Mouse (Mus musculus): ENCODE measurements around the gene Cldn3.

The Cldn3 gene

DNA sequence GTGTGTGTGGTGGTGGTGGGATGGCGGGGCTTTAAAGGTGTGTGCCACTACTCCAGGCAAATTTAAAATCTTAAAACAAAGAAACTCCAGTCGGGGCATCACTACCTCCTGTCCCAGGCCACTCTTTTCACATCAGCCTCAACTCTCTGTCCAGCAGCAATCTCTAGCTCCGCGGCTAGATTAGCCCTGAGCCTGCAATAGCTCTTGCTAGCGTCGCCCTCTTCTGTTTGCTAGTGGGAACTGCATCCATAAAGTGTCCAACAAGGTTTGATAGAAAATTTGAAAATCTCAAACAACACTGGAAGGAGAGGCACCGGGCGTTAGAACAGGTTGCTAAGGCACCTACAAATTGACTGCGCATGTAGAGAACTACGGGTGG lies 20.6 kb upstream of the Cldn3 start:
- in situ Hi-C loops (cut with MboI; ENCODE audit: low sequenced_read_pairs) = loop anchor here (5.0 kb wide), 1 partner anchor 48 kb away; the partner anchor contains the start of gene Cldn13

DNA sequence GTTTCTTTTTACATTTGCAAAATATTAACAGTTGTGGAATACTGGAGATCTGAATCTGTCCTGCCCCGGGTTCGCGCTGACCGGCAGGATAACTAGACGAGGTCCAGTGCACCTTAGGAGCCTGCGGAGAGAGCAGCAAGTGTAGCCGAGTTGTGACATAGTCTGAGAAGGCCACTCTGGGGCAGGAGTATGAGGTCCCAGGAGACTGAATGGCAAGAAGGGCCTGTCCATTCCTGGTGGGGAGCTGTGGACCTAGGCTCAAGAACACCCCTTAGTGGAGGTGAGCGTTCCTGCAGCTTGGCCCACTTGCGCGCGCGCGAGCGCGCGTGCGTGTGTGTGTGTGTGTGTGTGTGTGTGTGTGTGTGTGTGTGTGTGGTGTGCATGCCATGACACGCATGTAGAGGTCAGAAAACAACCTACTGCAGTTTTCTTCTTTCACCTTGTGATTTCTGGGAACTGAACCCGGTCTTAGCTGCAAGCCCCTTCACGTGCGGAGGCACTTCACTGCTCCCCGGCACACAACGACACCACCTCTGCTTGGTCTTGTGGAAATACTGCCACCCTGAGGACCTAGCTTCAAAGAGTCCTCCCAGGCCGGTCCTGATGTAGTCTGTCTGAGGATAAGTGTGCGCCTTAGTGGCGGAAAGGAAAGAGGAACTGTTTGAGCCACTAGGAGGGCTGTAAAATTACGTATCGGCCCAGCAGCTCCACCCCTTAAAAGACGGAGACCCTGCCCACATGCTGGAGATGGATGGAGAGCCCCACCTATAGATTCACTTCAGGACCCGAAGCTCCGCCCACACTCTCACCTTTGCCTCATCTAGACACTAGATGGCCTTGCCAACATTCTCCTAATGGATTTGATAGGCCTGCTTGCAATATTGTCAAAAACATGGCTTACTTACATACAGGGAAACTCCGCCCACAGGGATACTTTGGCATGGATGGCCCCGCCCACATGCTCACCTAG lies 19.9 kb upstream of the Cldn3 start:
- in situ Hi-C loops (cut with MboI; ENCODE audit: low sequenced_read_pairs) = loop anchor here (5.0 kb wide), 1 partner anchor 49 kb away; the partner anchor contains the start of gene Cldn13

DNA sequence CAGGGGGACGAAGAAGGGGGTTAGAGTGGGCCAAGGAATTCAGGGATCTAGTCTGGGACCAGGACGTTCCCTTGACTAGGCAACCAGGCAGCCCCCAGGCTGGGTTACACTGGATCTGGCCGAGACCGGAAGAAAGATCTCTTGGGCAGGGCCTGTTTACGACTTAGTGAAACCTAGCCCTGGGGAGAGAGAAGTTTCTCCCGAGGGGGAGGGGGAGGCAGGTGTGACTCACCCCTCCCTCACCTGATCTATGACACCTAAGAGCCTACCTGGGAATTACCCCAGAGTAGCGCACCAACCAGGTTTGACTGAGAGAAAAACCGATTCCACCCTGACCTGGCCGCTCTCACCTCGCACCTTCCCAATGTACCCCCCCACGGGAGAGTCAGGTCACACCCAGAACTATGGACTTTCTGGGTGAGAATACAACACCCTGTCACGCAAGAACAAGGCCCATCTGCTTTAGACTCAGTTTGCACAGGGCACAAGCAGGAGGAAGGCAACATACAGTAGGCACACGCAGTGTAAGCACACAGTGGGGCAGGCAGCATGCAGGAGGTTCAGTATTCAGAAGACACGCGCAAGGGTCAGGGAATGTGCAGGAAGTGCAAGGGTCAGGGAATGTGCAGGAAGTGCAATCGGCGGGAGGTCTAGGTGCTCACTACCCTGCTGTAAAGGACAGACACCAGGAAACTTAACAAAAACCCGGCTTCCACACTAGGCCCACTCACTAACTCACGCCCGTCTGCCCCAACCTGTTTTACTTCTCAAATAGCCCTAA lies 18.7 kb upstream of the Cldn3 start:
- in situ Hi-C loops (cut with MboI; ENCODE audit: low sequenced_read_pairs) = loop anchor here (5.0 kb wide), 1 partner anchor 50 kb away; the partner anchor contains the start of gene Cldn13

DNA sequence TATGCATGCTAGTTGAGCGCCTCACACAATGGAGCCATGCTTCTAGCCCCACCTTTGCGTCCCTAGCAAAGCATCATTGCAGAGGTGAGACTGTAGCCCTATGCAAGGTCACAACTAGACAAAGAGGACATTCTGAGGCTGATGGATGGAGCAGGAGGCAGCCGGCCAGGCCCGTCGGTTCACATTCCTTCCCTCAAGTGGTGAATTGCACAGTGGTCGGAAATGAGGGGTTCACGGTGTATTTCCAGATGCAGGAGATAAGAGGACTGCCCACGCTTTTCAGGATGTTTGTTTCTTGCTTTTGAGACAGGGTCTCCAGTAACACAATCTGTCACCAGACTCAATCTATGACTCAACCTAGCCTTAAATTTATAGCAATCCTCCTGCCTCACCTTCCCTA lies 15.3 kb upstream of the Cldn3 start:
- in situ Hi-C loops (cut with MboI; ENCODE audit: low sequenced_read_pairs) = no loop called here

DNA sequence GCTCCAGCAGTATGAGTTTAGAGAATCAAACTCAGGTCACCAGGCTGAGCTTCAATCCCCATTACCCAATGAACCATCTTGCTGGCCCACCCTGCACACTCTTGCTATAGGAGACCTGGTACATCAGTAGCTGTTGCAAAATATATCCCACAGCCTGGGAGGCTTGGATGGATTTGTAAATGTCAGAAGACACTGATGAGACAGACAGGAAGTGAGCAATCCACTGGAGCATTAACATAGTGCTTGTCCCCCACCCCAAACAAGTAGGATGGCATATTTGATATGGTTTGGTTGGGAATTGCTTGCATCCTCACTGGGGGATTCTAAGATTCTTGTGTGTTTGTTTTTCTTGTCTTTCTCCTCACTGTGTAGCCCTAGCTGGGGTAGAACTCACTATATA lies 12.9 kb upstream of the Cldn3 start:
- in situ Hi-C loops (cut with MboI; ENCODE audit: low sequenced_read_pairs) = no loop called here

DNA sequence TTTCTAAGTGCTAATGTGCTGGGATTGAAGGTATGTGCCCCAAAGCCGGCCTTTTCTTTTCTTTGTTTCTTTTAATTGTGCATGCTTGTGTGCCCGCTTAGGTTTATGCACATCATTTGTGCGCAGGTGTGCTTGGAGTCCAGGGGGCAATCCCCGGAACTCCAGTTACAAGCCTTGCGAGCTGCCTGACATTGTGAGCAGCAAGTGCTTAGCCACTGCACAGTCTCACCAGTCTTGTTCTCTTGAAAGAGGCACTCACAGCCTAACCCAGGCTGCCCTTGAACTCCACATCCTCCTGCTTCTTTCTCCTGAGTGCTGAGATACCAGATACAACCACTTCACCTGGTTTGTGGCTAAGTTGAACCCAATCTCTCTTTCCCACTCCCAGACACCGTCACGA lies 12.5 kb upstream of the Cldn3 start:
- in situ Hi-C loops (cut with MboI; ENCODE audit: low sequenced_read_pairs) = no loop called here

DNA sequence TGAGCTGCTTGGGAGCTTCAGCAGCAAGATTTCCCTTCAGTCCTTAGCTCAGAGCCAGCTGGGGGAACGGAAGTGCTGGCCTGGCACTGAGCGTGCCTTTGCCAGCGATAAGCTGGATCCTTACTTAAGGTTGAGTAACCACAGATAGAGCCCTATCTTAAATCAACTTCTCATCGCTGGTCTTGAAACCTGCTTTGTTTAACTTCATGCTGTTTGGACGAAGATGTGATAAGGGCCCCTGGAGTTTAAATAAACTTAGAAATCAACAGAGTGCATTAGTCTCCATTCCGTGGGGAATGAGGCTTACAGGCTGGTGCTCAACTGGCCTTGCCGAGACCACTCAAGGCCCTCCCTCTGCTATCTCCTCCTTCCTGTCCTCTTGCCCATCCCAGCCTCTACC lies 11.7 kb upstream of the Cldn3 start:
- in situ Hi-C loops (cut with MboI; ENCODE audit: low sequenced_read_pairs) = no loop called here

DNA sequence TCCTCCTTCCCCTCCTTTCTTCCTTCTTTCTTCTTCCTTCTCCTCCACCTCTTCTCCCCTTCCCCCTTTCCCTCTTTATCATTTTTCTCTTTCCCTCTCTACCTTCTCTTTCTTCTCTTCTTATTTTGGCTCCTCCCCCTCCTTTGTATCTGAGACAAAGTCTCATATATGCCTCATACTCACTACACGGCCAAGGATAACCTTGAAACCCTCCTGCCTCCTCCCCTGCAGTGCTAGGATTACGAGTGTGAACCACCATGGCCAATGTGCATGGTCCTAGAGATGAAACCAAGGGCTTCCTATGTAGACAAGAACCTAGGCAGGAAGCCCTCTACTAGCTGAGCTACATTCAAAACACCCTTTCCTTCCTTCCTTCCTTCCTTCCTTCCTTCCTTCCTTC lies 11.1 kb upstream of the Cldn3 start:
- in situ Hi-C loops (cut with MboI; ENCODE audit: low sequenced_read_pairs) = no loop called here

DNA sequence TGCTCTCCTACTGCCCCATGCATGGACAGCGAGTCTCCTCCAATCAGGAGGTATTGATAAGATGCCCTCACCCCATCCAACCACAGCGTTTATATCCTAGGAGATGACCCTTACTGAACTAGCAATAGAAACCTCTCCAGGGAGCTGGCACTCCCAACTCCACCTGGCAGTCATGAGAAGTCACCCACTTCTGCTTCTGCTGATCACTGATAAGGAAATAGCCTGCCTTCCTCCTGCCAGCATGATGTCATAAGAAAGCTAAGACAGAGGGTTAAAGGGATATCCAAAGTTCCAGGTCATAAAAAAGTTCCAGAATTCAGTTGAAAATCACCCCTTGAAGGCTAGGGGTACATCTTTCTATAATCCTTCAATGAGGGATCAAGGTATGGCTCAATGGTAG lies 9.8 kb upstream of the Cldn3 start:
- in situ Hi-C loops (cut with MboI; ENCODE audit: low sequenced_read_pairs) = no loop called here

DNA sequence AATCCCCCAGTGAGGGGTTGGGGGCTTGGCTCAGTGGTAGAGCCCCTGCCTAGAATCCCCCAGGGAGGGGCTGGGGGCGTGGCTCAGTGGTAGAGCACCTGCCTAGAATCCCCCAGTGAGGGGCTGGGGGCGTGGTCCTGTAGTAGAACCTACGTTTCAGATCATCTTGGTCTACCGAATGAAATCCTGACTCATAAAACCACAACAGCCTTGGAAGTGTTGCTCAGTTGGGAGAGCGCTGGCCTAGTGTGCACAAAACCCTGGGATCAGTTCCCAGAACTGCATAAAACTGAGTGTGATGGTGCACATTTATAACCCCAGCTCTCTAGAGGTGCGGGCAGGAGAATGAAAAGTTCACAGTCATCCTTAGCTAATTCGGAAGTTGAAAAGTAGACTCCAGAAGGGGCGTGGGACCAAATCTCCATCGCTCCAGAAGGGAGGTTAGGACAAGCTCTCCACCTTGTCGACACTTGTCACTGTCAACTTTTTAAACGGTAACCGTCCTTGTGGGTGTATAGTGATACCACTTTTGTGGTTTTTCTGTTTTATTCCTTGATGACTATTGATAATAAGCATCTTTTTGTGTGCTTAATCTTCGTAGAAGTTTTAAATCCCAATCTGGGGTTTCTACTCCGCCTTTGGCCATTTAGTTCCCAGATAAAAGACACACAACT lies 9.3 kb upstream of the Cldn3 start:
- in situ Hi-C loops (cut with MboI; ENCODE audit: low sequenced_read_pairs) = no loop called here

DNA sequence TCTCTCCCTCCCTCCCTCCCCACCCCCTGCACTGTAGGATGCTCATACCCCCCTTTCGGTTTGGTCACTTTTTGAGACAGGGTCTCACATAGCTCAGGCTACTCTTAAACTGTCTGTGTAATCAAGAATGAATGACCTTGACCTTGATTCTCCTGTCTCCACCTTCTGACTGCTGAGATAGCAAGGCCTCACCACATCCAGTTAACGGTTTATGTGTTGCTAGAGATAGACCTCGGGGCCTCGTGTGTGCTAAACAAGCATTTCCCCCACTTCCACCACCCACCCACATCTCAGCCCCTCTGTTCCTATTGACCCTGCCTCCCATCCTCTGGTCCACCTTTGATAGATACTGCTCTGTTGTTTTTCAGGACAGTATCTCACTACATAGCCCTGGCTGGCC lies 8.2 kb upstream of the Cldn3 start:
- in situ Hi-C loops (cut with MboI; ENCODE audit: low sequenced_read_pairs) = no loop called here

DNA sequence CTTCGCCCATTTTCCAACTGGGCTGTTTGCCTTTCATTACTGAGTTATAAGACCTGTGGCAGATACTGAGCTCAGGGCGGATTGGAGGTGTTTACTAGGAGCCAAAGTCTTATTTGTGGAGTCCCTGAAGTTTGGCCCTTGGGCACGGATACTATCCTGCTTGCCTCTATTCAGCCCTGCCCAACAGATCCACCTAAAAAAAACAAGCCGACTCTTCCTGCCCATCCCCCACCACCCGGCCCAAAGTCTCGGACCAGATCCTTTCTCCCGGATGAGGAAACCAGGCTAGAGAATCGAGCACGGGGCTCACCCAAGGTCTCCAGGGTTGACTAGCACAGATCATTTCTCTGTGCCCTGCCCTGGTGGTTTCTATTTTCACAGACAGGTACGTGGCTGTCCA lies 4.9 kb upstream of the Cldn3 start:
- in situ Hi-C loops (cut with MboI; ENCODE audit: low sequenced_read_pairs) = no loop called here

DNA sequence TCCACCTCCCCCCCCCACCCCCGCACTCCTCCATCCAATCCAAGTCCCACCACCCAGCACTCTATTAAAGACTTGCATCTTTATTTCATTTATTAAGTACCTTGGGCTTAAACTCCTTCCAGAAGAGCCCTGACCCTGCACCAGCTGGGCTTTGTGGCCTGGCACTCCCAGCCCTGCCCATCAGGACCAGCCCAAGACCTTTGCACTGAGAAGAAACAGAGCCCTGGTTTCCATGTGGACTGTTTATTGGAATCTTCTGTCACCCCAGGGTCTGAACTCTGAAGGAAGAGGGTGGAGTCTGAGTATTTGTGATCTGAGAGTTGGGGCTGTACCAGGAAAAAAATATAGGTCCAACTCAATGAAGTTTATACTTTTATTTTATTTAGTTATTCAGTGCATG lies 2.9 kb upstream of the Cldn3 start:
- in situ Hi-C loops (cut with MboI; ENCODE audit: low sequenced_read_pairs) = no loop called here

DNA sequence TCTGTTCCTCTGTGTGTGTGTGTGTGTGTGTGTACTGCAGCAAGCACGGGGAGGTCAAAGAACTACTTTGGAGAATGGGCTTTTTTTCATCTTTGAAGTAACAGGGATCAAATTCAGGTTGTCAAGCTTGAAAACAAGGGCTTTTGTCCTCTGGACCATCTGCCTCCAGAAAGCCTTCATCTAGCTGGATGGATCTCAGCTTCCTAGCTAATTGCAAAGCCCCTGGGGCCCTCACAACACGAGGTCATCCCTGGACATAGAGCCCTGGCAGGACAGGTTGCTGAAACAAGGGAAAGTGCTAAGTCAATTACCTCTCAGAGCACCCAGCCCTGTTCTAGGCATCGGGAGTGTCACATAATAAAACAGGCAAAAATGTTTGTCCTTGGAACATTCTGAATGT lies 2.2 kb upstream of the Cldn3 start:
- in situ Hi-C loops (cut with MboI; ENCODE audit: low sequenced_read_pairs) = no loop called here

DNA sequence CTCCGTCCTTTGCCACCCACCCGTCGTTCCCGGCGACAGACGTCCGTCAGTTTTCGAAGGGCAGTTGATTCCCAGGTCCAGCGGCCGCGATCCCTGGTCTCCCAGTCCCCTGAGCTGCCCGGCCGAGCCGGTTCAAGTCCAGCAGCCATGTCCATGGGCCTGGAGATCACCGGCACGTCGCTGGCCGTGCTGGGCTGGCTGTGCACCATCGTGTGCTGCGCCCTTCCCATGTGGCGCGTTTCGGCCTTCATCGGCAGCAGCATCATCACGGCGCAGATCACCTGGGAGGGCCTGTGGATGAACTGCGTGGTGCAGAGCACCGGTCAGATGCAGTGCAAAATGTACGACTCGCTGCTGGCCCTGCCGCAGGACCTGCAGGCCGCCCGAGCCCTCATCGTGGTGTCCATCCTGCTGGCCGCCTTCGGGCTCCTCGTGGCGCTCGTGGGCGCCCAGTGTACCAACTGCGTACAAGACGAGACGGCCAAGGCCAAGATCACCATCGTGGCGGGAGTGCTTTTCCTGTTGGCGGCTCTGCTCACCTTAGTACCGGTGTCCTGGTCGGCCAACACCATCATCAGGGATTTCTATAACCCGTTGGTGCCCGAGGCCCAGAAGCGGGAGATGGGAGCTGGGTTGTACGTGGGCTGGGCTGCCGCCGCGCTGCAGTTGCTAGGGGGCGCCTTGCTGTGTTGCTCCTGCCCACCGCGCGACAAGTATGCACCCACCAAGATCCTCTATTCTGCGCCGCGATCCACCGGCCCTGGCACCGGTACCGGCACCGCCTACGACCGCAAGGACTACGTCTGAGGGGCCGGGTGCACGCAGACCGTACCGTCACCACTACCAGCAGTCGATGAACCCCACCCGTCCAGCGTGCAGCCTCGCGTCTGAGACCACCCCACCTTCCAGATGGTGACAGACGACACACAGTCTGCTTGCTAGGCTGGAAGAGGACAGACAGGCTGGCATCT lies 569 bp downstream of the Cldn3 start:
- in situ Hi-C loops (cut with MboI; ENCODE audit: low sequenced_read_pairs) = no loop called here

DNA sequence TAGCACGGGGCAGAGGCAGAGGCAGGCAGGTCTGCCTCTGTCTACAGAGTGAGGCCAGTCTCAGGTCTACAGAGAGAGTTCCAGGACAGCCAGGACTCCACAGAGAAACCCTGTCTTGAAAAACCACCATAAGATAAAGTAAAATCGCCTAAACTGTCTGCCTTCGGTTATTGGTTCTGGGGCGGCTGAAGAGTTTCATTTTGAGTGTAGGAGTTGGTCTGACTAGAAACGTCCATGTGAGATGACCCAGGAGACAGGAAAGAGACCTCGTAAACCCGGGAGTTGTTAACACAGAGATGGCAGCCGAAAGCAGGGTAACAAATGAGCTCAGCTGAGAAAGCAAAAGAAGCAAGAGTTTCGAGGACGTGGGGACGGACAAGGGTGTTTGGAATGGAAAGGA lies 3.2 kb downstream of the Cldn3 start:
- in situ Hi-C loops (cut with MboI; ENCODE audit: low sequenced_read_pairs) = no loop called here

DNA sequence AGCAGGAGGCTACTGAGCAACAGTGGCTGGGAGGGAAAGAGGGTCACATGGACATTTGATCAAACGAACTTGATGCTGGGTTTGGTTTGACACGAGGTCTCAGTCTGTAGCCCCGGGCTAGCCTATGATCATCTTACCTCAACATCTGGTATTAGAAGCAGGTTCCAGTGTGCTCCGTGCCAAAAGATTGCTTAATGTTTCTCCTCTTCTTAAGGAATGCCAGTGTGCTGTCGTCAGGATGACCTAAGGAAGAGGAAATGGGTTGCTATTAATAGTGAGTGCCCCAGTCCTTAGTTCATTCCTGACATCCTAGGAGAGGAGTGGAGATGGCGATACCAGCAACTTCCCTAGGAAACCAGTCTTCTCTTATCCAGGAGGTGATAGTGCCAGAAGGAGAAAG lies 3.7 kb downstream of the Cldn3 start:
- in situ Hi-C loops (cut with MboI; ENCODE audit: low sequenced_read_pairs) = no loop called here

DNA sequence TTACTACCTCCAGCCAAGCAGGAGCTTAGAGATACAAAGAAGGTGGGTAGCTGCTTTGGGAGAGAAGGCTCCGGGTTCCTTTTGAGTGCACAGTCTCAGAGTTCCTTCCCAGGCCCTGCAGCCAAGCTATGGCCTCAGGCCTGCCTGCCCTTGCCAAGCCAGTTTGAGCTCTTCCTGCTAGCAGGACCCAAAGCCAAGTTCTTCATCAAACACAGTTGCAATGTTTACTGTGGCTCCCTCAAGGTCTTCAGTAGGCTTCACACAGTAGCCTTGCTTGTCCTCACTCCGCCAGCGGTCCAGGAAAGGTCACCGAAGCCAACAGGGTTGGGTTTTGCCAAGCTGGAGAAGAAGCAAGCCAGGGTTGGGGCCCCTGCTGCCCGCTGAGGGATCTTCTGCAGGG lies 6.6 kb downstream of the Cldn3 start:
- in situ Hi-C loops (cut with MboI; ENCODE audit: low sequenced_read_pairs) = no loop called here

DNA sequence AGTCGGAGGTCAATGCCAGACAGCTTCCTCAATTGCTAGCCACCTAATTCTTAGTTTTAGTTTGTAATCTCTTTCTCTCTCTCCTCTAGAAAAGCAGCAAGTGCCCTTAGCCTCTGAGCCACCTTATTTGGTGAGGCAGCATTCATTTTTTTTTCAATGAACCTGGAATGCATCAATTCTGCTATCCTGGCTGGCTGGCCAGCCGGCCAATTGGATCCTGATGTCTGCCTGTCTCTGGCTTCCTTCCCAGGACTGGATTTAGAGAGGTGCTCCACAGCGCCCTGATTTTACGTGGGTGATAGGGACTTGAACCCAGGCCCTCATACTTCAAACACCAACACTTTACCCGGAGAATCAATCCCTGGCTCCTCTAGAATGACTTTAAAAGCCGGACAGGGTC lies 12.3 kb downstream of the Cldn3 start:
- in situ Hi-C loops (cut with MboI; ENCODE audit: low sequenced_read_pairs) = no loop called here

DNA sequence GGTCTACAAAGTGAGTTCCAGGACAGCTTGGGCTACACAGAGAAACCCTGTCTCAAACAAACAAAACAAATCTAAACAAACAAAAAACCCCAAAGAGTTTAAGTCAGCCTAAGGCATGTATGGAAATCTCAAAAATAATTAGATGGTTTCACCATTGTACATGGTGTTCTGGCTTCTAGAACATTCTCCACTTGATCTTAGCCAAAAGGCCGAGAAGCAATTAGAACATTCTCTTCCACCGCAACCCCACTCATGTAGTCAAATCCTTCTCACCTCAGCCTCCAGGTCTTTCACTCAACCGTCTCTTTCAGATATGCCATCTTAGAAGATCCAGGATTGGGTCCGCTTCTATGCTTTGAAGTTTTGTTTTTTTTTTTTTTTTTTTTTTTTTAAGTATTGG lies 13.8 kb downstream of the Cldn3 start:
- in situ Hi-C loops (cut with MboI; ENCODE audit: low sequenced_read_pairs) = no loop called here
